Mouse (Mus musculus) right cerebral cortex, postnatal 14 days (tissue): ENCODE data around the gene Traf2.

ENCODE experiments used
- DNase-seq: peaks from one replicate; pipeline ENCODE4 v3.0.0; 2022

Gene Traf2

DNA sequence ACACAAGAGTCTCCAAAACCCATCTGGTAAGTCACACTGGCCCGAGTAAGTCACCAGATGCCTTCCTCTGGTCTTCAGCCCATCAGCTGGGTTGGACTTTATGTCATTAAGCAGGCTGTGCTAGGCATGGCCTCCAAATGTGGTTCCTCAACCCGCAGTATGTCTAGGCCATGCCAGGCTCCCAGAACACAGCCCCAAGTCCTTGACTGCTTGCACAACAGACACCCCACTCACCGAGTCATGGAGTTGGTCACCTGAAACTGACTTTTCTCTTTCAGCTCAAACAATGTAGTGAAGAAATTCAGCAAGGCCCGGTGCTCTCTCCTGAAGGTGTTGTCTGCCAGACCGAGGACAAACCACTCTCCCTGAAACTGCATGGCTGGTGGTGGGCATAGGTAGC, 53.8 kb downstream of the Traf2 start:
- no peak for DNase-seq

DNA sequence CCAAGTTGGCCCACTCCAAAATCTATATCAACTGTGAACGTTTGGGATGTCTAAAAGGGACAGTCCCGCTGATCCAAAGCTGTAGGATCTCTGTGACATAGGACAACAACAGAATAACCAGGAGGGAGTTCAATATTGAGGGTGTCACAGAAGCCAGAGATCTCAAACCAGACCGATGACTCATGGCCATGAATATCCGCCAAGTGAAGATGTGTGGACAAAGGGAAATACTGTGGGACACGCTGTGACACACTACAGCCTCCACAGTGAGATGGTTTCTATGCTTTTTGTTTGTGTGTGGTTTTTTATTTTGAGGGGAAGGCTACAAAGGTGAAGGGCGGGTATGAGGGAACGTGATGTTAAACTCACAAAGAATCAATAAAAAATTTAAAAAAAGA, 58.1 kb downstream of the Traf2 start:
- DNase-seq, result no peak

GRCm38 (mm10) chr2:25487965-25488670, 58.6 kb downstream of the Traf2 start:
- DNase-seq, result no peak

DNA sequence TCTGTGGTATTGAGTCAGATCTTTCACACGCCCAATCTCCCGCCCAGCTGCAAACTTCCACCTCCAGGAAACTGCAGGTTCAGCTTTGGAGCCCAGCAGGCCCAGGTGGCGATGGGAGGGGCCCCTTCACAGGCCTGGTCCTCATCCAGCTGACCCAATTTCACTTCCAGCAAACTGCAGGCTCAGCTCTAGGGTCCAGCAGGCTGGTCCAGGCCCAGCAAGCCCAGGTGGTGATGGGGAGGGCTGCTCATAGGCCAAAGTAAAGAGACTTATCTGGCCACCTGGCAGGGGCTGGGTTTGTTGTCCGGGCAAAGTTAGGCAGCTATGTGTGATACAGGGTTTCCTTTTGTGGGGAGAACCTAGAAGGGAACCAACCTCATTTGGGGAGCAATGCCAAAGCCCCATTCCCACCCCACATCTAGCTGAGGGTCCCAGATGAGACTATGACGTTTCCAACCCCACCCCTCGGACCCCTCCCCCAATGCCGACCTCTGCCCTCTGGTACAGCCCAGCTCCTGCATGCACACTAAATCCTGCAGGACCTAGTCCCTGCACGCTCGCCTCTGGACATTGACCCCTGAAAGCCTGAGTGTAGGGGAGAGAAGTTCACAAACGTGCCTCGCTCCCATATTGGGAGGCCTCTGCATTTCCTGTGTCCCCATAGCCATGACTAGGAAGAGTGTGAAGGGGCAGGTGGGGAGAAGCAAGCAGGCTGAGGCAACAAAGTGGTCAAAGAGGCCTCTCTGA, 61.7 kb downstream of the Traf2 start:
- DNase-seq, result no peak

- no peak for DNase-seq
Measured at GRCm38 (mm10) chr2:25482969-25483368, 63.8 kb downstream of the Traf2 start.

DNA sequence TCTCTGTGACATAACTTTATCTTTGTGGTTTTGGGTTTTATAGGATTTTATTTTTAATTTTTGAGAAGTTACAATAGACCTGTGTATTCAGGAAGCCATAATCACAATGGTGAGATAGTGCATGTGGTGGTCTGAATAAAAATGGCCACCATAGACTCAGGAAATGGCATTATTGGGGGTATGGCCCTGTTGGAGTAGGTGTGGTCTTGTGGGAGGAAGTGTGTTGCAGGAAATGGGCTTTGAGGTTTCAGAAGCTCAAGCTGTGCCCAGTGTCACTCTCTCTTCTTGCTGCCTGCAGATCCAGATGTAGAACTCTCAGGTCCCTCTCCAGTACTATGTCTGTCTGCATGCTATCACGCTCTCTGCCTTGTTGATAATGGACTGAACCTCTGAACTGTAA, 66.2 kb downstream of the Traf2 start:
- no peak for DNase-seq

GRCm38 (mm10) chr2:25479551-25480311, 67.0 kb downstream of the Traf2 start:
- no peak for DNase-seq

GRCm38 (mm10) chr2:25477967-25478675, 68.6 kb downstream of the Traf2 start:
- DNase-seq, result no peak

- no peak for DNase-seq
Measured at GRCm38 (mm10) chr2:25477541-25477940, 69.2 kb downstream of the Traf2 start.

- no peak for DNase-seq
Measured at GRCm38 (mm10) chr2:25472550-25472949, 74.2 kb downstream of the Traf2 start.

DNA sequence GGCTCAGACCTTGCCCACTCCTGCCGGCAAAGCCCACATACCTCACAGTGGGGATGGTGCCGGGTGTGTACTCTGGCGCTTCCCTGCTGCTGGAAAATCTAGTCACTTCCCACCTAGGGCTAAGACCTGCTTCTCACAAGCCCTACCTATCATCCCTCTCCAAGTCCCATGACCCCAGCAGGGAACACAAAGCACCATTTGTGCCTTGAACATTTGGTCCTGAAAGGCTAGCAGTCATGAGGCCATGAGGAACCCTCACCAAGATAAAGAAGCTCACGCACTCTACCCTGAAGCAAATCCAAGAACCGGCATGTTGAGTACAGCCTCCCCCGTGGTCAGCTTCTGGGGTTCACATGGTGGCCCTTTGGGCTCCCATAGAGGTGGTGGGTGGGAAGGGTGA, 76.8 kb downstream of the Traf2 start, which contains the start of gene Ptgds:
Ptgds (minus strand) TSS at position 78 of the 400 bp plus-strand sequence.
- DNase-seq, result no peak

GRCm38 (mm10) chr2:25468962-25469915, 77.5 kb downstream of the Traf2 start:
- peak; percentile 50 for DNase-seq
